Mouse (Mus musculus) cerebellum, adult 2 months (tissue): Measurements from ENCODE around the gene Rangap1.

Experiments
- CTCF ChIP-seq: fragments of 200-500 bp; IDR thresholded peaks from 2 replicates; pipeline ENCODE4 v1.5.1; 2011; ENCODE audit warnings: low read depth, mild to moderate bottlenecking, control low read depth, low read length, moderate library complexity, borderline replicate concordance; ENCODE audit not compliant: insufficient read depth
- POLR2A ChIP-seq: fragments of 200-500 bp; IDR thresholded peaks from 2 replicates; pipeline ENCODE4 v1.6.1; 2011; ENCODE audit warnings: low read length, control low read depth, borderline replicate concordance; ENCODE audit not compliant: insufficient read depth

- TF ChIP-seq CTCF, result no peak
- TF ChIP-seq POLR2A, result no peak
These were observed 36.5 kb upstream of the Rangap1 start for GRCm38 (mm10) chr15:81781816-81782215.
